7 mouse cellular contexts compared by ENCODE assay signal in the genomic region with DNA sequence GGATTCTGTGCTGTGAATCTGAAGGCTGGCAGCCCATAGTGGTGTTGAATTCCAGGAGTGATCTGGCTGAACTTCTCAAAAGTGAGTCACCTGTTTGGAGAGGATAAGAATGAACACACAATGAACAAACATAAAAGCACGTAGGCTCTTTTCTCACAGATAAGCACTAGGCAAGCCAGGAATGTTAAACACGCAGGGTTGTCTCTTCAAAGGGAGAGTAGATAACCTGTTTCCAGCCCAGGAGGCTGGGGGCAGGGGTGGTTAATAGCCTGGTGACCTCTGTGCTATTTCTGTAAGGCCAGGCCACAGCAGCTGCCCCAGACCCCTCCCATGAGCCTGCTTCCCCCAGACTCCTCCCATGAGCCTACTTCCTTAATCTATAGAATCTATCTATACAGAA. TPM values are rescaled to one million over a fixed set of nuclear protein-coding genes. Genes with fewer than 3 reads are reported as not detected.
DNase-seq lines count a peak whose midpoint lies in the region; ATAC-seq and TF ChIP-seq lines count a peak whose summit lies in the region.

No protein-coding gene starts in this region.

- peaks cover 23% of the 10 kb centered on the region for H3K9me3 ChIP-seq in lung, embryonic 14.5 days (ENCODE audit: low read depth, low read length)

- peak; percentile 19; the same call in 1 of the 2 replicates for ATAC-seq in lung, embryonic 14.5 days (ENCODE audit: insufficient read depth)
- peak; percentile 73 for ATAC-seq in granulocyte monocyte progenitor cell, adult 5-6 weeks (replicated peaks; ENCODE audit: poor library complexity, severe bottlenecking)

- 19% methylated on average over 2 of the region's 2 CpGs for WGBS in lung, embryonic 14.5 days

- peaks cover 98% of the 10 kb centered on the region for H3K36me3 ChIP-seq in lung, embryonic 14.5 days (ENCODE audit: insufficient read depth)

- no peak overlapping the region for H3K9ac ChIP-seq in lung, embryonic 14.5 days

- no peaks in the 10 kb centered on the region for H3K27me3 ChIP-seq in lung, embryonic 14.5 days (ENCODE audit: insufficient read depth, low read length)

- TF ChIP-seq CTCF in lung, embryonic 14.5 days (IDR thresholded peaks at IDR 0.05; ENCODE audit: low read depth) = no peak

- peaks cover 5% of the 10 kb centered on the region; the same call in 1 of the 2 replicates for H3K4me1 ChIP-seq in lung, embryonic 14.5 days (ENCODE audit: insufficient read depth)

- DNase-seq in lung, embryonic 14.5 days = no peak
- no peak for DNase-seq in lung, postnatal 10 days
- DNase-seq in liver = peak; percentile 57
- DNase-seq in yolk sac, embryonic 10.5 days (ENCODE audit: low spot score) = peak; percentile 80
- DNase-seq in frontal cortex, postnatal 25 days (ENCODE audit: low spot score in 2 of 2) = no peak
- DNase-seq in right cerebral cortex, postnatal 4 days = no peak

- H3K27ac ChIP-seq in lung, embryonic 14.5 days (ENCODE audit: low read depth) = peak overlapping the region; percentile 68

- H3K4me3 ChIP-seq in lung, embryonic 14.5 days (ENCODE audit: low read depth, low read length) = no peak overlapping the region

- no peak overlapping the region for H3K4me2 ChIP-seq in lung, embryonic 14.5 days

RNA-seq across cellular contexts. Expression of a gene that starts 29.1 kb away (rescaled TPM):
- 86.6 and 87.0 TPM in 2 replicates for polyA plus RNA-seq in lung, embryonic 14.5 days (2014; fragmentation: Nextera tagmentation; extraction: Ambion mirVana)
- total RNA-seq in granulocyte monocyte progenitor cell, adult 5-6 weeks (2014; fragmentation: Nextera tagmentation) = 0.04 and 0.73 TPM in 2 replicates
- 0.78 and 1.5 TPM in 2 replicates for total RNA-seq in granulocyte monocyte progenitor cell, adult 5-6 weeks (2017)

Comparison
In these comparisons a context has a peak if more than half of its experiments do, and no peak if none do; other contexts are left out.
1. DNase-seq: peak in liver (single experiment) and yolk sac, embryonic 10.5 days (single experiment); none in lung, embryonic 14.5 days (single experiment), lung, postnatal 10 days (single experiment), frontal cortex, postnatal 25 days (0 of 2) and right cerebral cortex, postnatal 4 days (single experiment).